12 mouse cellular contexts compared by ENCODE assay signal in genomic region chr2:166646434-166647088, GRCm38 (mm10).
DNase-seq lines count a peak whose midpoint lies in the region; ATAC-seq lines count a peak whose summit lies in the region.
"Had no signal": no experiment of that assay in that cellular context is flagged by ENCODE, and none has a peak within 500 bp of the region (broad histone marks: within the 10 kb centered on the region; RNA-seq: fewer than 3 reads in every experiment).

No protein-coding gene starts in this region.

- 80% methylated on average over 12 of the region's 12 CpGs for WGBS in forebrain, embryonic 15.5 days
- WGBS in forebrain, embryonic 16.5 days: 74% methylated on average over 11 of the region's 12 CpGs
- WGBS in midbrain, embryonic 10.5 days: 82% methylated on average over 12 of the region's 12 CpGs
- WGBS in midbrain, embryonic 11.5 days: 83% methylated on average over 11 of the region's 12 CpGs
- WGBS in embryonic facial prominence, embryonic 13.5 days: 68% methylated on average over 12 of the region's 12 CpGs

- H3K9ac ChIP-seq in forebrain, embryonic 15.5 days (replicated peaks): no peak overlapping the region
- H3K9ac ChIP-seq in forebrain, embryonic 16.5 days (replicated peaks; ENCODE audit: low read depth, low read length): no peak overlapping the region
- no peak overlapping the region for H3K9ac ChIP-seq in midbrain, embryonic 11.5 days (ENCODE audit: low read length)
- H3K9ac ChIP-seq in embryonic facial prominence, embryonic 13.5 days: peak overlapping the region; percentile 44; the same call in 1 of the 2 replicates
- H3K9ac ChIP-seq: liver, embryonic 13.5 days had no signal

- H3K36me3 ChIP-seq in forebrain, embryonic 15.5 days: 0 out of 2 replicates have a peak, but pooled peaks cover 4% of the 10 kb centered on the region
- H3K36me3 ChIP-seq in forebrain, embryonic 16.5 days (ENCODE audit: control insufficient read depth, insufficient read depth): no peaks in the 10 kb centered on the region
- H3K36me3 ChIP-seq in midbrain, embryonic 10.5 days: peaks cover 50% of the 10 kb centered on the region
- H3K36me3 ChIP-seq in midbrain, embryonic 11.5 days (ENCODE audit: control insufficient read depth, insufficient read depth, low read length): no peaks in the 10 kb centered on the region
- peaks cover 37% of the 10 kb centered on the region for H3K36me3 ChIP-seq in embryonic facial prominence, embryonic 13.5 days

- DNase-seq in midbrain, embryonic 10.5 days (ENCODE audit: low spot score): no peak
- DNase-seq in midbrain, embryonic 11.5 days (ENCODE audit: low spot score, missing footprints): no peak
- DNase-seq in naive thymus-derived CD4-positive, alpha-beta T cell, adult 2 months (ENCODE audit: low read depth): peak; percentile 70
- no peak for DNase-seq in lung, postnatal 25 days (ENCODE audit: low spot score)
- DNase-seq: heart, adult 18-20 months; liver, embryonic 13.5 days; right cerebral cortex, postnatal 25 days had no signal

- no peak for ATAC-seq in forebrain, embryonic 15.5 days (replicated peaks)
- ATAC-seq in forebrain, embryonic 16.5 days: no peak
- ATAC-seq in midbrain, embryonic 11.5 days (ENCODE audit: low FRiP score): no peak
- no peak for ATAC-seq in embryonic facial prominence, embryonic 13.5 days (ENCODE audit: insufficient number of reproducible peaks, insufficient read depth, low FRiP score, low TSS enrichment, low read depth)
- no peak for ATAC-seq in erythroblast, adult 5-6 weeks (replicated peaks; ENCODE audit: low FRiP score, poor library complexity, severe bottlenecking)

- no peak overlapping the region for H3K4me2 ChIP-seq in forebrain, embryonic 15.5 days (replicated peaks)
- H3K4me2 ChIP-seq in forebrain, embryonic 16.5 days (ENCODE audit: low read length): no peak overlapping the region
- no peak overlapping the region for H3K4me2 ChIP-seq in midbrain, embryonic 11.5 days
- no peak overlapping the region for H3K4me2 ChIP-seq in embryonic facial prominence, embryonic 13.5 days
- H3K4me2 ChIP-seq: liver, embryonic 13.5 days had no signal

- no peaks in the 10 kb centered on the region for H3K27me3 ChIP-seq in forebrain, embryonic 15.5 days
- no peaks in the 10 kb centered on the region for H3K27me3 ChIP-seq in forebrain, embryonic 16.5 days (replicated peaks; ENCODE audit: control insufficient read depth, insufficient read depth, low read length)
- H3K27me3 ChIP-seq in midbrain, embryonic 10.5 days (ENCODE audit: low read depth, poor library complexity, severe bottlenecking): no peaks in the 10 kb centered on the region
- no peaks in the 10 kb centered on the region for H3K27me3 ChIP-seq in midbrain, embryonic 11.5 days (ENCODE audit: control insufficient read depth, insufficient read depth, low read length)
- no peaks in the 10 kb centered on the region for H3K27me3 ChIP-seq in embryonic facial prominence, embryonic 13.5 days
- H3K27me3 ChIP-seq: liver, embryonic 13.5 days had no signal

- no peak overlapping the region for H3K4me3 ChIP-seq in forebrain, embryonic 15.5 days
- no peak overlapping the region for H3K4me3 ChIP-seq in forebrain, embryonic 16.5 days (replicated peaks; ENCODE audit: low read length)
- H3K4me3 ChIP-seq in midbrain, embryonic 10.5 days: no peak overlapping the region
- H3K4me3 ChIP-seq in midbrain, embryonic 11.5 days (ENCODE audit: low read depth, low read length): no peak overlapping the region
- H3K4me3 ChIP-seq in embryonic facial prominence, embryonic 13.5 days: no peak overlapping the region
- H3K4me3 ChIP-seq: liver, embryonic 13.5 days had no signal

- H3K27ac ChIP-seq in forebrain, embryonic 15.5 days (replicated peaks): 0 out of 2 replicates have a peak overlapping the region, but pooled peaks have one; percentile 1
- H3K27ac ChIP-seq in forebrain, embryonic 16.5 days (ENCODE audit: low read length): no peak overlapping the region
- H3K27ac ChIP-seq in midbrain, embryonic 10.5 days (replicated peaks): peak overlapping the region; percentile 50
- no peak overlapping the region for H3K27ac ChIP-seq in midbrain, embryonic 11.5 days (ENCODE audit: low read depth, low read length)
- 0 out of 2 replicates have a peak overlapping the region, but pooled peaks have one; percentile 28 for H3K27ac ChIP-seq in embryonic facial prominence, embryonic 13.5 days
- H3K27ac ChIP-seq: kidney, postnatal 0 days; liver, embryonic 13.5 days had no signal

- no peaks in the 10 kb centered on the region for H3K9me3 ChIP-seq in forebrain, embryonic 15.5 days
- H3K9me3 ChIP-seq in forebrain, embryonic 16.5 days (ENCODE audit: control insufficient read depth, low read length): no peaks in the 10 kb centered on the region
- H3K9me3 ChIP-seq in midbrain, embryonic 10.5 days (replicated peaks): no peaks in the 10 kb centered on the region
- H3K9me3 ChIP-seq in midbrain, embryonic 11.5 days (ENCODE audit: control insufficient read depth, low read length): no peaks in the 10 kb centered on the region
- no peaks in the 10 kb centered on the region for H3K9me3 ChIP-seq in embryonic facial prominence, embryonic 13.5 days
- H3K9me3 ChIP-seq: liver, embryonic 13.5 days had no signal

- H3K4me1 ChIP-seq in forebrain, embryonic 15.5 days: peaks cover 19% of the 10 kb centered on the region
- H3K4me1 ChIP-seq in forebrain, embryonic 16.5 days (replicated peaks; ENCODE audit: control insufficient read depth, insufficient read depth, low read length): peaks cover under 1% of the 10 kb centered on the region; the same call in 1 of the 2 replicates
- peaks cover 43% of the 10 kb centered on the region for H3K4me1 ChIP-seq in midbrain, embryonic 10.5 days
- peaks cover 9% of the 10 kb centered on the region; the same call in 1 of the 2 replicates for H3K4me1 ChIP-seq in midbrain, embryonic 11.5 days (ENCODE audit: control insufficient read depth, insufficient read depth, low read length)
- peaks cover 14% of the 10 kb centered on the region; the same call in 1 of the 2 replicates for H3K4me1 ChIP-seq in embryonic facial prominence, embryonic 13.5 days

Comparison
In these comparisons a context has a peak if more than half of its experiments do, and no peak if none do; other contexts are left out.
1. H3K27ac ChIP-seq: peak in forebrain, embryonic 15.5 days (single experiment), midbrain, embryonic 10.5 days (single experiment) and embryonic facial prominence, embryonic 13.5 days (single experiment); none in forebrain, embryonic 16.5 days (single experiment) and midbrain, embryonic 11.5 days (single experiment).